Mouse (Mus musculus): ENCODE data around the gene Rrbp1. TPM values are rescaled to one million over a fixed set of nuclear protein-coding genes. Genes with fewer than 3 reads are reported as not detected.

Gene Rrbp1
- total RNA-seq, 2 experiments from 2014 or later = 33.0 to 55.3 TPM

DNA sequence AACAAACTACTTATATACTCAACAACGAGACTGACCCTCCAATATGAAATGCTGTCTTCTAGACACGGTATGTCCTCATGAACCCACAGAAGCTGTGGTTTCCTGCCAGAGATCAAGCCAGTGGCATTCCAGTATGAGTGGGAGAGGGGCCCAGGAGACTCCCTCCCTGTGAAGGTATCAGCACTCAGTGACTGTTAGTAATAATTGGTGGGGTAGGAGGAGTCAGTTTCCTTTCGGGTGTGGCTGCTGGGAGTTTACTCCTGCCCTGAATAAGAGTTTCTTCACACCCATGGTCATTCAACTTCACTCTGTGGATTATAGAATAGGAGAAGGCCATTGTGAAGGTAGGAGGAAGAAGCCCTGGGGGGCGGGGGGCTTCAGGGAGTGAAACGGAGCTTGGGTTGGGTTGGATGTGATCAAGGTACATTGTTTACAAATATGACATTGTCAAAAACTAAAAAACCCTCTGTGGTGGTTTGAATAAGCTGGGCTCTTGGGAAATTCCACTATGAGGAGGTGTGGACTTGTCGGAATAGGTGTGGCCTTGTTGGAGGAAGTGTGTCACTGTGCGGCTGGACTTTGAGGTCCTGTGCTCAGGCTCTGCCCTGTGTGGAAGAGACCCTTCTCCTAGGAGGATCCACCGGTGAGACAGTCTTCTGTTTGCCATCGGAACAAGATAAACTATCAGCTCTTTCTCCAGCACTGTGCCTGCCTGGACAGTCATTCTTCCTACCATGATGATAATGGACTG is 111.4 kb downstream of the Rrbp1 start:
- TF ChIP-seq CTCF (IDR thresholded peaks at IDR 0.05) = no peak
- DNase-seq = no peak
- intact Hi-C loops (cut with DNase I) = no loop called here
- no peak overlapping the region for H3K27ac ChIP-seq
- H3K4me3 ChIP-seq = no peak overlapping the region

Other genes starting within 250 kb of the Rrbp1 start
- gene Bfsp1, start 148.1 kb downstream of the Rrbp1 start, total RNA-seq (2021) = under 1 TPM; 0.20 to 0.31 TPM
- gene Dstn, start 95.9 kb downstream of the Rrbp1 start, total RNA-seq (2021) = 10 to 100 TPM; 24.9 to 28.2 TPM
- gene Banf2, start 21.8 kb upstream of the Rrbp1 start, total RNA-seq (2021) = not detected